Mouse (Mus musculus) kidney, embryonic 15.5 days (tissue): ENCODE results near the gene Zfp36l1. TPM values are rescaled to one million over a fixed set of nuclear protein-coding genes. Genes with fewer than 3 reads are reported as not detected.

Experiments
- ATAC-seq: fragments of 200-750 bp; cut with Nextera tagmentation; replicated peaks from 2 replicates; pipeline ENCODE4 v1.8.0; 2017; ENCODE audit warnings: moderate TSS enrichment; ENCODE audit not compliant: low FRiP score
- H3K27ac ChIP-seq: fragments of 300-500 bp; sonication (generic); 2 replicates; pipeline ENCODE4 v1.5.1; 2015; ENCODE audit warnings: mild to moderate bottlenecking, inconsistent platforms
- H3K27me3 ChIP-seq: fragments of 300-500 bp; sonication (generic); 2 replicates; pipeline ENCODE4 v1.6.1; 2015; ENCODE audit warnings: inconsistent platforms
- H3K36me3 ChIP-seq: fragments of 300-500 bp; sonication (generic); 2 replicates; pipeline ENCODE4 v1.6.1; 2015; ENCODE audit warnings: inconsistent platforms
- H3K4me1 ChIP-seq: fragments of 300-500 bp; sonication (generic); 2 replicates; pipeline ENCODE4 v1.6.1; 2015; ENCODE audit warnings: inconsistent platforms
- H3K4me2 ChIP-seq: fragments of 300-500 bp; sonication (generic); 2 replicates; pipeline ENCODE4 v1.6.1; 2015; ENCODE audit warnings: moderate library complexity, mild to moderate bottlenecking, inconsistent platforms
- H3K4me3 ChIP-seq: fragments of 300-500 bp; sonication (generic); replicated peaks from 2 replicates; pipeline ENCODE4 v1.5.1; 2015; ENCODE audit warnings: mild to moderate bottlenecking, inconsistent platforms
- H3K9ac ChIP-seq: fragments of 300-500 bp; sonication (generic); 2 replicates; pipeline ENCODE4 v1.6.1; 2015; ENCODE audit warnings: mild to moderate bottlenecking, inconsistent platforms
- H3K9me3 ChIP-seq: fragments of 300-500 bp; sonication (generic); replicated peaks from 2 replicates; pipeline ENCODE4 v1.6.1; 2016; ENCODE audit warnings: inconsistent platforms
- WGBS: fragments of 180-500 bp; shearing (Covaris S2); methylation state at CpG from one replicate; pipeline ENCODE4 v1.1.7; 2015; ENCODE audit warnings: mixed read lengths; 5-methylcytosine and 5-hydroxymethylcytosine counted together
- polyA plus RNA-seq: library from polyadenylated mRNA; unstranded; fragments of >200 nt; fragmentation: Nextera tagmentation; extraction: Ambion mirVana; gene quantifications from 2 replicates; pipeline ENCODE4 v1.2.1, GENCODE M21; 2015

The Zfp36l1 gene
- polyA plus RNA-seq, 1 experiment from 2014 or later: 154 TPM

- no peak overlapping the region for H3K4me2 ChIP-seq
- H3K9ac ChIP-seq: no peak overlapping the region
- 92% methylated on average over 5 of the region's 5 CpGs for WGBS
- H3K36me3 ChIP-seq: peaks cover 15% of the 10 kb centered on the region; the same call in 1 of the 2 replicates
- ATAC-seq: no peak
- H3K9me3 ChIP-seq: no peaks in the 10 kb centered on the region
- H3K4me3 ChIP-seq: no peak overlapping the region
- no peak overlapping the region for H3K27ac ChIP-seq
- no peaks in the 10 kb centered on the region for H3K27me3 ChIP-seq
- peaks cover 66% of the 10 kb centered on the region for H3K4me1 ChIP-seq
These were observed 14.5 kb upstream of the Zfp36l1 start for GRCm38 (mm10) chr12:80127191-80127762.

- no peak for ATAC-seq
- H3K4me3 ChIP-seq: no peak overlapping the region
- H3K9ac ChIP-seq: no peak overlapping the region
- no peak overlapping the region for H3K4me2 ChIP-seq
- H3K4me1 ChIP-seq: peaks cover 56% of the 10 kb centered on the region
- H3K36me3 ChIP-seq: peaks cover 28% of the 10 kb centered on the region
- 91% methylated on average over 5 of the region's 5 CpGs for WGBS
- H3K9me3 ChIP-seq: peaks cover 2% of the 10 kb centered on the region; the same call in 1 of the 2 replicates
- H3K27ac ChIP-seq: no peak overlapping the region
- no peaks in the 10 kb centered on the region for H3K27me3 ChIP-seq
These were observed 12.5 kb upstream of the Zfp36l1 start for GRCm38 (mm10) chr12:80125316-80125715.

- Histone ChIP-seq H3K36me3 (peaks cover 33% of the 10 kb centered on the region), H3K4me1 (peaks cover 53% of the 10 kb centered on the region), H3K9ac (no peak overlapping the region), H3K27ac (peak overlapping the region; percentile 83; the same call in 1 of the 2 replicates), H3K27me3 (no peaks in the 10 kb centered on the region), H3K4me3 (no peak overlapping the region), H3K9me3 (peaks cover 2% of the 10 kb centered on the region; the same call in 1 of the 2 replicates), H3K4me2 (no peak overlapping the region)
- no peak for ATAC-seq
- 64% methylated on average over 3 of the region's 3 CpGs for WGBS
These were observed 11.9 kb upstream of the Zfp36l1 start for GRCm38 (mm10) chr12:80124756-80125155.

- Histone ChIP-seq H3K4me2 (no peak overlapping the region), H3K9me3 (peaks cover 2% of the 10 kb centered on the region; the same call in 1 of the 2 replicates), H3K4me3 (no peak overlapping the region), H3K4me1 (peaks cover 51% of the 10 kb centered on the region), H3K36me3 (peaks cover 35% of the 10 kb centered on the region), H3K27me3 (no peaks in the 10 kb centered on the region), H3K9ac (no peak overlapping the region), H3K27ac (peak overlapping the region; percentile 83)
- 59% methylated on average over 3 of the region's 3 CpGs for WGBS
- ATAC-seq: no peak
These were observed 11.4 kb upstream of the Zfp36l1 start for GRCm38 (mm10) chr12:80124211-80124610.

- 18% methylated on average over 4 of the region's 4 CpGs for WGBS
- ATAC-seq: peak; percentile 87
- Histone ChIP-seq H3K9me3 (peaks cover 2% of the 10 kb centered on the region; the same call in 1 of the 2 replicates), H3K27ac (peak overlapping the region; percentile 83), H3K4me2 (no peak overlapping the region), H3K4me3 (no peak overlapping the region), H3K9ac (no peak overlapping the region), H3K4me1 (peaks cover 54% of the 10 kb centered on the region), H3K27me3 (no peaks in the 10 kb centered on the region), H3K36me3 (peaks cover 35% of the 10 kb centered on the region)
These were observed 10.5 kb upstream of the Zfp36l1 start for GRCm38 (mm10) chr12:80123227-80123803.

- no peak for ATAC-seq
- Histone ChIP-seq H3K4me1 (peaks cover 66% of the 10 kb centered on the region), H3K36me3 (peaks cover 28% of the 10 kb centered on the region), H3K27me3 (no peaks in the 10 kb centered on the region), H3K9ac (no peak overlapping the region), H3K27ac (no peak overlapping the region; the same call in 1 of the 2 replicates), H3K4me2 (no peak overlapping the region), H3K9me3 (peaks cover 2% of the 10 kb centered on the region; the same call in 1 of the 2 replicates), H3K4me3 (no peak overlapping the region)
- 74% methylated on average over 1 of the region's 1 CpGs for WGBS
These were observed 8.6 kb upstream of the Zfp36l1 start for GRCm38 (mm10) chr12:80121438-80121837.

GRCm38 (mm10) chr12:80118588-80118987, 5.8 kb upstream of the Zfp36l1 start:
- Histone ChIP-seq H3K36me3 (peaks cover 19% of the 10 kb centered on the region), H3K27me3 (no peaks in the 10 kb centered on the region), H3K4me3 (no peak overlapping the region), H3K27ac (peak overlapping the region; percentile 99), H3K4me1 (peaks cover 67% of the 10 kb centered on the region), H3K9ac (no peak overlapping the region), H3K9me3 (peaks cover 2% of the 10 kb centered on the region; the same call in 1 of the 2 replicates), H3K4me2 (no peak overlapping the region)
- WGBS: 40% methylated on average over 1 of the region's 1 CpGs
- ATAC-seq: peak; percentile 37

- H3K9ac ChIP-seq: peak overlapping the region; percentile 79
- H3K4me3 ChIP-seq: peak overlapping the region; percentile 84
- peaks cover 16% of the 10 kb centered on the region for H3K36me3 ChIP-seq
- H3K4me2 ChIP-seq: peak overlapping the region; percentile 84
- peaks cover 52% of the 10 kb centered on the region for H3K4me1 ChIP-seq
- no peaks in the 10 kb centered on the region for H3K27me3 ChIP-seq
- WGBS: 40% methylated on average over 18 of the region's 18 CpGs
- peaks cover 2% of the 10 kb centered on the region; the same call in 1 of the 2 replicates for H3K9me3 ChIP-seq
- no peak for ATAC-seq
- H3K27ac ChIP-seq: peak overlapping the region; percentile 99
These were observed 3.6 kb upstream of the Zfp36l1 start for GRCm38 (mm10) chr12:80116206-80117112.

- Histone ChIP-seq H3K27me3 (no peaks in the 10 kb centered on the region), H3K9ac (peak overlapping the region; percentile 79), H3K36me3 (peaks cover 12% of the 10 kb centered on the region), H3K4me1 (peaks cover 49% of the 10 kb centered on the region), H3K4me3 (peak overlapping the region; percentile 84), H3K4me2 (peak overlapping the region; percentile 84), H3K9me3 (peaks cover 2% of the 10 kb centered on the region; the same call in 1 of the 2 replicates), H3K27ac (peak overlapping the region; percentile 99)
- peak; percentile 31; the same call in 1 of the 2 replicates for ATAC-seq
- under 1% methylated on average over 30 of the region's 30 CpGs for WGBS
These were observed 3.0 kb upstream of the Zfp36l1 start for GRCm38 (mm10) chr12:80115863-80116194.

- Histone ChIP-seq H3K9me3 (no peaks in the 10 kb centered on the region), H3K4me1 (peaks cover 49% of the 10 kb centered on the region), H3K9ac (peak overlapping the region; percentile 79), H3K4me3 (peak overlapping the region; percentile 84), H3K27me3 (no peaks in the 10 kb centered on the region), H3K27ac (peak overlapping the region; percentile 99), H3K4me2 (peak overlapping the region; percentile 84), H3K36me3 (peaks cover 10% of the 10 kb centered on the region)
- under 1% methylated on average over 63 of the region's 71 CpGs for WGBS
- peak; percentile 63 for ATAC-seq
These were observed 2.5 kb upstream of the Zfp36l1 start for GRCm38 (mm10) chr12:80115142-80115862.

GRCm38 (mm10) chr12:80114892-80115141, 2.0 kb upstream of the Zfp36l1 start:
- Histone ChIP-seq H3K4me3 (peak overlapping the region; percentile 84), H3K27me3 (no peaks in the 10 kb centered on the region), H3K27ac (peak overlapping the region; percentile 99), H3K4me2 (peak overlapping the region; percentile 84), H3K9ac (peak overlapping the region; percentile 79), H3K36me3 (peaks cover 10% of the 10 kb centered on the region), H3K4me1 (peaks cover 48% of the 10 kb centered on the region), H3K9me3 (no peaks in the 10 kb centered on the region)
- WGBS: 0% methylated on average over 8 of the region's 8 CpGs
- no peak for ATAC-seq
